Mouse (Mus musculus): ENCODE measurements around the gene BC100530.
"Not testable (repeated sequence)": the region's sequence is repeated elsewhere in the genome, so short reads cannot be mapped to it uniquely, and the experiment has no call there.

BC100530 gene

DNA sequence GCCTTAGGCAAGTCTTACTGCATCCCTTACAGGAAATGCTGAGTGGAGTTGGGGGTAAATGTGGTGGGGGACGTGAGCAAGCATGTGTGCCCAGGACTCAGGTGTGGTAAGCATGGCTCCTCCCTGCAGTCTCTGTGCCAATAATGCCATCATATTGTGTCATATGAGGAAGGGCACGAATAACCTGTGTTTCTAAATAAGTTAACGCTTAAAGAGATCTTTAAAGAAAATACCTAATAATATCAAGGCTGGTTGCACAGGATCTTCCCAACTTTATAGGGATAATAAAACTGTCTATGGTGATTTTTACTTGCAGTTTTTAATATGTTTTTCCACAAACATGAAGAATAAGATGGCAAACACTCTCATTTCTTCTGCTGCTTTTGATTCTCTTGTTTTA, at the start of gene BC100530:
Gene BC100530 (minus strand): TSS at position 101 of the 400 bp plus-strand sequence.
- not testable (repeated sequence) for DNase-seq (ENCODE audit: inconsistent age in 2 of 2, low spot score in 1 of 2)

DNA sequence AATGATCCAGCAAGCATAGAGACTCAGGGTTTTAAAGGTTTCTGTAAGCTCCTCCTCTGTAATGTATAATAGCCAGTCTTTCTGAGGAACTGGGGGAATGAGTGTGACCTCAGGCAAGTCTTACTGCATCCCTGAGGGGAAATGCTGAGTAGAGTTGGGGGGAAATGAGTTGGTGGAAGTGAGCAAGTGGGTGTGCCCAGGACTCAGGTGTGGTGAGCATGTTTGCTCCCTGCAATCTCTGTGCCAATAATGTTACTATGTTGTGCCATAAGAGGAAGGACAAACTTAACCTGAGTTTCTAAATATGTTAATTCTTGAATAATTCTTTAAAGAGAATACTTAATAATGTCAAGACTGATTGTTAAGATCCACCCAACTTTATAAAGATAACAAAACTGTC, 40.8 kb upstream of the BC100530 start, which contains the start of gene Stfa2:
Gene Stfa2 (minus strand): TSS at position 101 of the 400 bp plus-strand sequence.
- no peak for DNase-seq (ENCODE audit: inconsistent age in 2 of 2, low spot score in 1 of 2)

- no peak for DNase-seq (ENCODE audit: inconsistent age in 2 of 2, low spot score in 1 of 2)
Observed at GRCm38 (mm10) chr16:36389060-36389459, 21.5 kb upstream of the BC100530 start.

DNA sequence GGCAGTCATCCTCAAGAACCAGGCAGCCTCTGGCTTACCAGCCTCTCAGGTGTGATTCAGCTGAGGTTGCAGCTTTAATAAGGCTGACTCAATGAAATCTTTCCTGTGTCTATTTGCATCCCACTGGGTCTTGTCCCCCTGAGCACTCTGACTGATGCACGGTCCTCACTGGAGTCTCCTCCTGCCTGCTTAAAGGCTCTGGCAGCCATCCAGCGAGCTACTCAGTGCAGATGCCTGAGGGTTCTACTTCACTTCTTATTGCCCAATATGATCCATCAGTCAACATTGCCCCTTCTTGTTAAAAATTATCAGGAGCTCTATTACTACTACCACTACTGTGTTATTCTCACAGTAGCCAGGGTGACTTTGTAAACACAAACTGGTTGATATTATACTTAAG, 30.4 kb downstream of the BC100530 start:
- DNase-seq (ENCODE audit: inconsistent age in 2 of 2, low spot score in 1 of 2), result no peak

- no peak for DNase-seq (ENCODE audit: inconsistent age in 2 of 2, low spot score in 1 of 2)
Observed at GRCm38 (mm10) chr16:36334232-36334631, 33.3 kb downstream of the BC100530 start, which contains the start of gene BC117090. Gene BC117090, minus strand, starts transcription at chr16:36334332.

- no peak for DNase-seq (ENCODE audit: inconsistent age in 2 of 2, low spot score in 1 of 2)
Observed at GRCm38 (mm10) chr16:36319286-36319685, 48.3 kb downstream of the BC100530 start.

DNA sequence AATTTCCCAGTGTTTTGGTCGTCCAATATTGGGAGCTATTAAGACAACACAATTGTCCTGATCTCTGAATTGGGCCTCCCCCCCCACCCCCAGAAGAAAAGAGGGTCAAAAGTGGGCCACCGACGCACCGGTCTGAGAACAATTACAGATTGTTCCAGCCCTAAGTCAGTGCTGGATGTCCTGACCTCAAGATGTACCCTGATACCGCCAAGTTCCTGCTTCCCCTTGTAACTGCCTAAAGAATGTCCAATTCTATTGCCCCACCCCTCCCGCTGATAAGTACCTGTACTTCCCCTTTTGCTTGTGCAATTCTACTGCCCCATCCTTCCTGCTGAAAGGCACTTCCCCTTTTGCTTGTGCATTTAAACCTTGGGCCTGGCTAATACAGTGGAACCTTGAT, 51.4 kb downstream of the BC100530 start:
- not testable (repeated sequence) for DNase-seq (ENCODE audit: inconsistent age in 2 of 2, low spot score in 1 of 2)

All from adrenal gland, adult (tissue).